Mouse (Mus musculus) neural tube, embryonic 14.5 days (tissue): ENCODE data around the gene H2al1n. TPM values are rescaled to one million over a fixed set of nuclear protein-coding genes. Genes with fewer than 3 reads are reported as not detected.
"Not testable (repeated sequence)": the region's sequence is repeated elsewhere in the genome, so short reads cannot be mapped to it uniquely, and the experiment has no call there.

Experiments
- ATAC-seq: fragments of 200-750 bp; cut with Nextera tagmentation; 2 replicates; pipeline ENCODE4 v1.8.0; 2017; ENCODE audit warnings: low read depth, mild to moderate bottlenecking, moderate TSS enrichment, moderate library complexity
- H3K27ac ChIP-seq: fragments of 300-500 bp; sonication (generic); 2 replicates; pipeline ENCODE4 v1.5.1; 2014; ENCODE audit warnings: low read depth, mild to moderate bottlenecking, control low read depth, low read length, moderate library complexity, mixed read lengths
- H3K27me3 ChIP-seq: fragments of 300-500 bp; sonication (generic); 2 replicates; pipeline ENCODE4 v1.6.1; 2014; ENCODE audit warnings: low read length; ENCODE audit not compliant: control insufficient read depth, insufficient read depth
- H3K36me3 ChIP-seq: fragments of 300-500 bp; sonication (generic); 2 replicates; pipeline ENCODE4 v1.6.1; 2014; ENCODE audit warnings: low read length, mixed read lengths; ENCODE audit not compliant: control insufficient read depth, insufficient read depth
- H3K4me1 ChIP-seq: fragments of 300-500 bp; sonication (generic); 2 replicates; pipeline ENCODE4 v1.6.1; 2014; ENCODE audit warnings: low read length; ENCODE audit not compliant: control insufficient read depth, insufficient read depth
- H3K4me2 ChIP-seq: fragments of 300-500 bp; sonication (generic); 2 replicates; pipeline ENCODE4 v1.6.1; 2014; ENCODE audit warnings: mild to moderate bottlenecking, low read depth, low read length, control low read depth
- H3K4me3 ChIP-seq: fragments of 300-500 bp; sonication (generic); 2 replicates; pipeline ENCODE4 v1.5.1; 2014; ENCODE audit warnings: low read depth, low read length, control low read depth, mixed read lengths
- H3K9ac ChIP-seq: fragments of 300-500 bp; sonication (generic); replicated peaks from 2 replicates; pipeline ENCODE4 v1.6.1; 2014; ENCODE audit warnings: low read depth, mild to moderate bottlenecking, control low read depth, low read length, mixed read lengths
- H3K9me3 ChIP-seq: fragments of 300-500 bp; sonication (generic); 2 replicates; pipeline ENCODE4 v1.6.1; 2016; ENCODE audit warnings: low read length; ENCODE audit not compliant: control insufficient read depth
- WGBS: fragments of 180-500 bp; shearing (Covaris S2); extraction: QIAGEN DNeasy Blood & Tissue Kit; methylation state at CpG from one replicate; pipeline ENCODE4 v1.1.7; 2014; 5-methylcytosine and 5-hydroxymethylcytosine counted together
- polyA plus RNA-seq: library from polyadenylated mRNA; unstranded; fragments of >200 nt; fragmentation: Nextera tagmentation; extraction: Ambion mirVana; gene quantifications from 2 replicates; pipeline ENCODE4 v1.2.1, GENCODE M21; 2014

H2al1n gene
- not detected in 2 replicates for polyA plus RNA-seq

DNA sequence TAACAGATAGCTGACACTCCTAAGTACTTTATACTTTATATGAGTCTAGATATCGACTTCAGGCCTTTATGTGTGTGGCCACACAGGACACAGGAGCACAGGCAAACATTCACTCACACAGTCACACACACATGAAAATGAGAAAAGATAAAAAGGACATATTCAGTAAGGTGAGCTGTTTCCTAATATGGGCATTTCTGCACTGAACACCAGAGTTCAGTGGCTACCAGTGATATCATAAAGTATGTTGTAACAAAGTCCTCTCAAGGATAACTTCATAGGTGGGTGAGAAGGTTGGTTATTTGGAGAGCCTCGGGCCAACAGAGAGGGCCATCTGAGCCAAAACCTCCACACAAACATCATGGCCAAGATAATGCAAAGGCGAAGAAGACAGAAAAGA is at the start of gene H2al1n:
TSS of gene H2al1n (plus strand) at position 301 of the 400 bp plus-strand sequence.
- not testable (repeated sequence) for H3K9me3 ChIP-seq, H3K4me3 ChIP-seq, H3K9ac ChIP-seq, H3K27me3 ChIP-seq, H3K4me2 ChIP-seq, H3K4me1 ChIP-seq, H3K27ac ChIP-seq, ATAC-seq, H3K36me3 ChIP-seq
- 94% methylated on average over 3 of the region's 3 CpGs for WGBS

DNA sequence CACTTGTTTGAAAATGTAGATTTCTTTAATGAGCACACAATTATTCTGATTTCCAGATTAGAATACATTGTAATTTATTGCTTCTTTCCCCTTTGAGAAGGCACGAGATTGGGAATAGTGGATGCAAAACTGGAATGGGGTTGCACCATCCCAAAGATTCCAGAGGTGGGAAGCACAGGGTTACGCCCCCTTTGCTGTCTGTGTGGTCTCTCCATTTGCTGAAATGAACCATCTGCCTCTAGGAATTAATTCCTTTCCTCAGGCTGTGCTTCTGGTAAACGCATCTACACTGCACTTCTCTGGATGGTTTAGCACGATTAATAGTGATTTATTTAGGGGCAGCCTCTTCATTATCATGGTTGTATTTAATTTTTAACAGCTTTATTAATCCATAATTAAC is 11.7 kb upstream of the H2al1n start:
- Histone ChIP-seq H3K4me1 (no peaks in the 10 kb centered on the region), H3K4me3 (no peak overlapping the region), H3K4me2 (no peak overlapping the region), H3K9ac (no peak overlapping the region), H3K27me3 (no peaks in the 10 kb centered on the region), H3K36me3 (no peaks in the 10 kb centered on the region), H3K9me3 (no peaks in the 10 kb centered on the region), H3K27ac (no peak overlapping the region)
- no peak for ATAC-seq
- WGBS = 60% methylated on average over 4 of the region's 4 CpGs

DNA sequence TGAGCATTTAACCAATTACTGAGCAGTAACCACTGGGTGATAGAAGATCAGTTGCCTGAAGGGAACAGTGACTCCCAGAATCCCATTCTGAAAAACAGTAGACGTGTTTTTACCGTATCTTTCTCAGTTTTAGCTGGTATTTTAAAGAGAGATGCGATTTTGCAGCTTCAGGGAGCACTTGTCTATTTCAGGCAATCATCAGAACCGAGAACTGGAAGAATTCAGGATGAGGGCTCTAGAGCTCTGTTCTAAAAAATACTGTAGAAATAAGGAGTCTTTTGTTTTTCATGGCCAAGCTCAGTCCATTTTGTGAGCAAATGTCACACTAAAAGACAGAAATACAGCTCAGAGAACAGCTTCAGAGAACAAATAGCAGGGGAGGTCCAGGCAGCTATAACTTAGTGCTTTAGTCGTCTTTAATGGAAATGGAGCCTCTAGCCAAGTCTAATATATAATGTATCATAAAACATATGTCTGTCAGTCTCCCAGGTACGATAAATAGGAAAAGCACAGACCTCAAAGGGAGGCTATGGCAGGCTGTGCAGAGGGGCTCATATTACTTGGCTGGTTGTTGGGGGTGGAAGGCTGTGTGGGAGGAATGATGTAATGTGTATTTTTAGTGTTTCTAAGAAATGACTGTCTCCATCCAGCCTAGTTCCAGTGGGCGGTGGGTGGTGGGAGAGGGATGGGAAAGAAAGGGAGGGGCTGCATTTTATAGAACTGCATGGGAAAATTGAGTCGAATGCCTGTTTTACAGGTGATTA is 4.7 kb upstream of the H2al1n start:
- Histone ChIP-seq H3K4me1 (no peaks in the 10 kb centered on the region), H3K27me3 (no peaks in the 10 kb centered on the region), H3K4me3 (no peak overlapping the region), H3K27ac (no peak overlapping the region), H3K9ac (no peak overlapping the region), H3K4me2 (no peak overlapping the region), H3K36me3 (no peaks in the 10 kb centered on the region), H3K9me3 (no peaks in the 10 kb centered on the region)
- ATAC-seq = peak; percentile 92
- 54% methylated on average over 8 of the region's 8 CpGs for WGBS

DNA sequence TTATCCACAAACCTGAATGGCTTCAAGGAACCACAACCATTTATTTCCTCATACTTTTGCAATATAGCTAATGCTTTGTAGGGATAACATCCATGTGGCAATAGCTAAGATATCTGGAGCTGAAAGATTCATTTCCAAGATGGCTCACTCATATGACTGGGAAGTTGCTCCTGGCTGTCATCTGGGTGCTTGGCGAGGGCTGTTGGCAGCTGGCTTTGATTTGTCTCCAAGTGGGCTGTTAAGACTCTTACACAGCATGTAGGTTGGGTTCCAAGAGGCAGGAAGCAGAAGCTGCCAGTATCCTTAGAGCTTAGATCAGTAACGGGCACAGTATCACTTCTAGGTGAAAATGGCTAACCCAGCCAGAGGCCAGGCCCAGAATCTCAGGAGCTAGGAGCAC is 18.3 kb downstream of the H2al1n start:
- Histone ChIP-seq H3K4me1 (no peaks in the 10 kb centered on the region), H3K4me2 (no peak overlapping the region), H3K27me3 (no peaks in the 10 kb centered on the region), H3K27ac (no peak overlapping the region), H3K9me3 (no peaks in the 10 kb centered on the region), H3K9ac (no peak overlapping the region), H3K4me3 (no peak overlapping the region), H3K36me3 (no peaks in the 10 kb centered on the region)
- ATAC-seq = no peak
- whole genome bisulfite sequencing = 78% methylated on average over 2 of the region's 2 CpGs

GRCm38 (mm10) chrX:14259597-14260239 is 48.8 kb downstream of the H2al1n start:
- WGBS = 50% methylated on average over 3 of the region's 3 CpGs
- no peaks in the 10 kb centered on the region for H3K27me3 ChIP-seq
- H3K9me3 ChIP-seq = no peaks in the 10 kb centered on the region
- no peak overlapping the region for H3K9ac ChIP-seq
- no peak overlapping the region for H3K27ac ChIP-seq
- H3K4me3 ChIP-seq = no peak overlapping the region
- no peaks in the 10 kb centered on the region for H3K4me1 ChIP-seq
- H3K4me2 ChIP-seq = no peak overlapping the region
- H3K36me3 ChIP-seq = no peaks in the 10 kb centered on the region
- peak; percentile 38; the same call in 1 of the 2 replicates for ATAC-seq
